Mouse (Mus musculus) brain, embryonic 14.5 days (tissue): ENCODE results near the gene Xrcc6.
A peak's percentile ranks its signal among the peaks of the same experiment; 100 is the strongest.

ENCODE experiments used
- CTCF ChIP-seq: fragments of 200-500 bp; IDR thresholded peaks from 2 replicates; pipeline ENCODE4 v1.5.1; 2012; ENCODE audit warnings: inconsistent platforms, mild to moderate bottlenecking, moderate library complexity, borderline replicate concordance; ENCODE audit not compliant: insufficient read depth, insufficient read length; ENCODE audit errors: extremely low read depth
- POLR2A ChIP-seq: fragments of 200-500 bp; IDR thresholded peaks from 2 replicates; pipeline ENCODE4 v1.6.1; 2012; ENCODE audit warnings: mild to moderate bottlenecking, inconsistent platforms, borderline replicate concordance; ENCODE audit not compliant: poor library complexity, insufficient read depth, insufficient read length, severe bottlenecking; ENCODE audit errors: extremely low read depth

DNA sequence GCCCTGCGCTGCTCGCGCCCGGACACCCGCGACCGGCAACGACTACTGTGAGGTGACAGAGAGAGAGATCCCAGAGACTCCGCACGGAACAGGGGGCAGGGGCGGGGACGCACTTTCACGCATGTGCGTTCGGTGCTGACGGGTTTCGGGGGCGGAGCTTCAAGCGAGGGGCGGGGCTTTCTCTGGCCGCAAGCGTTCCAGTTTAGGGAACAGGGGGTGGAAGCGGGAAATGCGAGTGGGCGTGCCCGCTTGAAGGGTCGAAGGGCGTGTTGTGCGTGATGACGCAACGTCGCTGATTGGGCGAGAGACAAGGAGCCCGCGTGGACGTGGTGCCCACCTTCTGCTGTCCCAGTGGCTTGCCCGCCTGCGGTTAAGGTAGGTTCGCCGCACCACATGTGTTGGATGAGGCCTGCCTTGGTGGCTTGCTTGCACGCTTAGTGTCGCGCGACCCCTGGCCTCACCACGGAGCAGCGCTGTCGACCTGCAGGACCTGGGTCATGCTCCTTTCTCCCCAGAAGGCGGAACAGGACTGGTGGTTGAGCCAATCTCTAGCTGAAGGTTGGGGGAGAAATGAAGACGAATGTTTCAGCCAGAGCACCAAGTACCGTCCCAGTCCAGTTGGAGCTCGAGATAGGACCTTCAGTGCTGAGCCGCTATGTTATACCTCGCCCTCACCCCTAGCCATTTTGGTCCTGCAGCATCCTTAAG, 28.6 kb downstream of the Xrcc6 start:
- TF ChIP-seq CTCF (peak; percentile 11; the same call in 1 of the 2 replicates), POLR2A (peak; percentile 49; the same call in 1 of the 2 replicates)
